Mouse (Mus musculus) naive thymus-derived CD4-positive, alpha-beta T cell, adult 2 months (primary cell): ENCODE data around the gene Tm9sf3.

Experiments
- DNase-seq: peaks from one replicate; pipeline ENCODE4 v3.0.0-alpha.2; 2011; ENCODE audit warnings: low read depth

Tm9sf3 gene

GRCm38 (mm10) chr19:41262712-41263629 lies 826 bp downstream of the Tm9sf3 start:
- DNase-seq = peak; percentile 75

- no peak for DNase-seq
Observed at GRCm38 (mm10) chr19:41260736-41261135, 3.1 kb downstream of the Tm9sf3 start.

DNA sequence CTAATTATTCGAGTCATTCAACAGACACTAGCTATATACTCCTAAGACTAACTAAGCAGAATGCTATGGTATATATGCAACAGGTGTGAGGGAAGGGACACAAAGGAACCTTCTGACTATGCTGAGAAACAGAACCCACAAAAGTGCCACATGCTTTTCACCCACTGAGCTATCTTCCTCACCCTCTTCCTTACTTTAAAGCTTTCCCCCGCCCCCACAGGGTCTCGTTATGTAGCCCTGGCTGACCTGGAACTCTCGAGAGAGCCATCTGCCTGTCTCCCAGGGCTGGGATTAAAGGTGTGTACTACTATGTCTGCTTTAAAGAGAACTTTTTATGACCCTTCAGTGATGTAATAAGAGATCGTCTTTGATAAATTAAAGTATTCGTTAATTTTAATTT lies 4.5 kb downstream of the Tm9sf3 start:
- no peak for DNase-seq

DNA sequence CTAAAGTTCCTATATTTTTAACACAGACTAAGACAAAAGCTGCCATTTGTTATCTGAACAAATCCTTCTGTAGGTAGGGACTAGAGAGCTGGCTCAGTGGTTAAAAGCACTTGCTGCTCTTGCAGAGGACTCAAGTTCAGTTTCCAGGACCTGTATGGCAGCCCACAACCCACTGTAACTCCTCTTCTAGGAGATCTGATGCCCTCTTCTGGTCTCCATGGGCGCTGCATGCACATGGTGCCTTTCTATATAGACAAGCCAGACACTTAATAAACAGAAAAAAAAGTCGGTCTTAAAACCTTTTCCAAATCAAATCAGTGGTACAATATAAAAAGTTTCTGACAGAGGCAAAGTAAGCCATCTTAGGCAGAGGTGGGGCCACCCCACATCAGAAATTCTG lies 5.1 kb downstream of the Tm9sf3 start:
- DNase-seq = peak; percentile 81

GRCm38 (mm10) chr19:41254584-41254983 lies 9.2 kb downstream of the Tm9sf3 start:
- no peak for DNase-seq

- DNase-seq = no peak
Observed at GRCm38 (mm10) chr19:41248968-41249367, 14.8 kb downstream of the Tm9sf3 start.

DNA sequence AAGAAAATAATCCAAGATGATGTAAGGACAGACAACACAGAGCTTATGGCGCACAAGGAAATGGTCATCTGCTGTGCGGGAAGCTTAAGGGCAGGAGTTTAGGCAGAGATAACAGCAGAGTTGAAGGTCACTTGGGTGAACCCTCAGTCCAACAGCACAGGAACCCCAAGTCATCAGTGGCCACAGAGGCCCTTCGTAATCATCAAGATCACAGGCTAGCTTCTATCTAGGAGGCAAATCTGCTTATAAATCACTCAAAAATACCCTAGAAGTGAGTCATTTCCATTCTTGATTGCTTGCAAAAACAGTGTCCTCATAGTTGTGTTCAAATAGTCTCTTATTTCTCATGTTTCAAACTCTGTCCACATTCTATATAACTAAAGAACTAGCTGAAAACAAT lies 15.5 kb downstream of the Tm9sf3 start:
- no peak for DNase-seq

GRCm38 (mm10) chr19:41246271-41246670 lies 17.5 kb downstream of the Tm9sf3 start:
- DNase-seq = no peak

DNA sequence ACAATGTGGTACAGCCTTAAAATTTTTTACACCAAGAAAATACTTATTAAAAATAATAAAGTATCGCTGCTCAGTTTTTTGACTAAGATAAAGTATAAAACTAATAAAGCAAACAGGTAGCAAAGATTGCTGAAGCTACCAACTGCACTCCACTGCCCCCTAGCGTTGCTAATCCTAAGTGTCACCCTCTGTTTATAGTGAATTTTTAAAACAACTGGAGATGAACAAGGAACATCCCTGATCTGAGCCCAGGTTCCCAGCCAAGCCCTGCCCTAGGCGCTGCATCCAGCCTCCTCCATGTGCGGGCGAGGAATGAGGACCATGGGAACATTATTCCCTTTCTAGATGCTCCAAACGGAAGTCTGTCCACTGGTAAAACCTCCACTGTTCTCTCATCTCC lies 19.2 kb downstream of the Tm9sf3 start:
- peak; percentile 68 for DNase-seq

DNA sequence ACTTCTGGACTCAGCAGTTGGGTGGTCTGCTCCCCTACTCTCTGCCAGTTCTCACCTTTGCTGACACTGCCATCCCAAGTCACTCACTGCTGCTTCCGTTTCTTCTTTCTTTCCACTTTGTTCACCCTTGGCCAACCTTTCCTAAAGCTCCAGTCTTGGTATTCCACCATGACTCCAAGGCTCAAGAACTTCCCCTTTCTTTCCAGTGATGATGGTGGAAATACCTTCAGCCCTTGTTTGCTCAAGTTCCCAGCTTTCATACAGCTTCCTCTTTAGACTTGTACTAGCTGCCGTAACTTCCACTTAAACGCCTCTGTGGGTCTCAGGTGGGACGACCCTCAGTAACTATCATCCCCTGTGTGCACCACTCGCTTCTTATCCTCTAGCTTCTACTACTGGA lies 21.8 kb downstream of the Tm9sf3 start:
- no peak for DNase-seq

DNA sequence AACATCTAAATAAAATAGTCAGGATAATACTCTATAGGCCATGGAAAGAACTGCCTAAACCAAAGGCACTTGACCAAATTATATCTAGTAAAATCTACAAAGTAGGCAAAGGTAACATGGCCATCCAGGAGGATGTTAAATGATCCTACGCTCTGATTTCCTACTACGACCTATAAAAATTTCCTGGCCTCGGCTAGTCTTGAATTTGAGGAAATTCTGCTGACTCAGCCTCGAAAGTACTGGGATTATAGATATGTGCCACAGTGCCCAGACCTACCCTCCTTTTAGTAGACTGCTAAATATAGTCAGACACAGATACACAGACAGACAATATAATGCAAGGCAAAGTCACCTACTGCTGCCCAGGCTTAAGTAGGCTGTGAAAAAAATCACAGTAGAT lies 30.1 kb downstream of the Tm9sf3 start:
- no peak for DNase-seq

DNA sequence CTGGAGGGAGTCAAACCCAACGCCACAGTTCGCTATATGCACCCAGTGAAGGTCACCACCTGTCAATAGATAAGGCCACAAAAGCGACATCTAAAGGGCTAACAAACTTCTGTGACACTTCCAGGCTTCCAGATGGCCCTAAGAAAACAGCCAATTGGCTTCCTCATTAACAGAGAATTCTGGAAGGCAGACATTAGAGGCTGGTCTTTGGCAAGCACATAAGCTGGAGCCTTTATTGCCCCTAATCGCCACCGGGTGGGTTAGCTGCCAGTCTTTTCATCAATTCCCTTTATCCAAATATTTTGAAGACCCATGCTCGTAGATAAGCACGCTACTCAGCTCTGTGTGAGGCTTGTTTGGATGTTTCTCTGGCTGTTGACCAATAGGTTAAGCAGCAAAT lies 55.5 kb downstream of the Tm9sf3 start:
- DNase-seq = no peak

DNA sequence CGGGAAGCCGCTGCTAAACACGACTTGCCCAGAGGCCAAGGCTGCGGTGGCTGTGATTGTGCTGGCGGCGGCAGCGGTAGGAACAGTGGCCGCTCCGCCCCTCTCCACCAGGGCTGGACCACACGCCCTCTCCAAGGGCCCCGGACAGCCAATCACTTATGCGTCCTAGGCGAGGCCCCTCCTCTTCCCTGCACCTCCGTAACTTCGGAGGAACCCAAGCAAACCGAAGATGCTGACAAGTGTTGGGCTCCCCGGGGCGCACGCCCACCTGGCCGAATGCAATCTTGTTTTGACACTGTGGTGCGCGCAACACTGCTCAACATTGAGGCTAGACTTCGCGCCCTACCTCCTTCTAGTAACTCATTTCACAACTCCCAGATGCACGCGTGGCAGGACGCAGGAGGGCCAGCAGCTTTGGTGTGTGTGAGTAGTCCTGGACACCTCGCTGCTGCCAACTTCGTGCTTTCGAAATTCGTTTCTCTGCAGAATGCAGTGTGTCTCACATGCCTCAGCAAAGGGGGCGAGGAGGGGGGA lies 56.9 kb downstream of the Tm9sf3 start, which contains the start of gene Tll2:
Gene Tll2, minus strand, starts transcription at position 25 of the 534 bp plus-strand sequence.
- peak; percentile 28 for DNase-seq

DNA sequence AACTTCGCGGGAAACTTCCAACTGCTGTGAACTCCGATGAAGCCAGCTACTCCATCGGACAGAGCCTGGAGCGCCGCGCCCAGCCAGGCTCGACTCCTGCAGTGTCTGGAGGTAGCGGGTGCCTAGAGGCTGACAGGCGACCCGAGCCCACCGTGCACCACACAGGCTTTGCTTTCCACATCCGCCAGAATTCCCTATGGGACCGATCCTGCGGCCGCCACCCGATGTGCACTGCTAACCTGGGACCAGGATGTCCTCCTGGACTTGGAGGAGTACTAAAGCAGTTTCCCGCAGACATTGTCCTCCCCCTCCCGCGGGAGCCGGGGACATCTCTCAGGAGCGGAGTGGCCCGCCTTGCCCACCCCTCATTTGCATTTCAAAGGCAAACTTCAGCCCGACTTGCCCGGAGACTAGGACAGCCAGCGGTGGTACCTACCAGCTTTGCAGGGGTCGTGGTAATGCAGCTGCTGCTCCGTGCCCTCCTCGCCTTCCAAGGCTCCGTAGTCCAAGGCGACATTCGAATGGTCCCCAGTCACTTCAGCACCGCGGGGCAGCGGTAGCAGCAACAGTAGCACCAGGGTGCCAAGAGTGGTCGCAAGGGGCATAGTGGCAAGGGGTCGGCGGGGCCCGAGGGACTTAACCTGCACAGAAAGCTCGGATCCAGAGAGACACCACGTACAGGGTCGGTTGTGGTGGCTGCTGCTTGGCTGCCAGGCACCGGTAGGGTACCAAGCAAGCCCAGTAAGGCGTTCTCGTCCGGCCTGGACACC lies 57.6 kb downstream of the Tm9sf3 start:
- DNase-seq = no peak

- DNase-seq = no peak
Observed at GRCm38 (mm10) chr19:41204159-41205081, 59.4 kb downstream of the Tm9sf3 start.

- DNase-seq = no peak
Observed at GRCm38 (mm10) chr19:41197606-41198005, 66.2 kb downstream of the Tm9sf3 start.

GRCm38 (mm10) chr19:41193379-41193778 lies 70.4 kb downstream of the Tm9sf3 start:
- no peak for DNase-seq

DNA sequence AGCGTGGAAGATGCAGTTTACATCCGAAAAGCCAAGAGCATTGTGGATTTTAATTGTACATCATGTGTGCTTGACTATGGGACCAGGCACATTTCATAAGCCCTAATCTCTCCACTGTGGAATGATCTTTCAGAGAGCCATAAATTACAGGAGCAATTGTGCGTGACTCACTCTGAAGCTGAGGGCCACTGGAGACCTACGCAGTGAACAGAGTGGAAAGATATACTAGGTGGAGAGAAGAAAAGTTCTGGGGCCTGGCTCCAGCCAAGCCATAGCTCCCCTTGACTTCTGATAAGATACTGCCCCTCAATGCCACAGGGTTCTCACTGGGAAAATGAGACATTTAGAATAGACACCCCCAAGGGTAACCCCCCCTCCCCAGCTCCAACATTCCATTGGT lies 70.8 kb downstream of the Tm9sf3 start:
- DNase-seq = no peak

DNA sequence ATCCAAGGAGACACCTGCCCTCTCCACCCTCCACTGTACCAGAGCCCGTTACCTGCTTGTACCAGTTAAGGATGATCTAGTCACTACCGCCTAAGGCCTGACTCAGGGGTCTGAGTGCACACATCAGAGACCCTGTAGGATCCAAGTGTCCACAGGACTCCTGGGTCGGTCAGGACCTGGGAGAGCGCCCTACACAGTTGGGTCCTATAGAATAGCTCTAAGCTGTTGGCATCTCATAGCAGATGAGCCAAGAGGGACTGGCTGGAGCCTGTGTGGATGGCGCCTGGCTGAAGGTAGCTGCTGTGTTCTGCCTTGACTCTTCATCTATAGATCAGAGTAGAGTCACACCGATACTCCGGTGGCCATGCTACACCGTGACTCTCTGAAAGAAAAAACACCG lies 72.1 kb downstream of the Tm9sf3 start:
- DNase-seq = no peak

DNA sequence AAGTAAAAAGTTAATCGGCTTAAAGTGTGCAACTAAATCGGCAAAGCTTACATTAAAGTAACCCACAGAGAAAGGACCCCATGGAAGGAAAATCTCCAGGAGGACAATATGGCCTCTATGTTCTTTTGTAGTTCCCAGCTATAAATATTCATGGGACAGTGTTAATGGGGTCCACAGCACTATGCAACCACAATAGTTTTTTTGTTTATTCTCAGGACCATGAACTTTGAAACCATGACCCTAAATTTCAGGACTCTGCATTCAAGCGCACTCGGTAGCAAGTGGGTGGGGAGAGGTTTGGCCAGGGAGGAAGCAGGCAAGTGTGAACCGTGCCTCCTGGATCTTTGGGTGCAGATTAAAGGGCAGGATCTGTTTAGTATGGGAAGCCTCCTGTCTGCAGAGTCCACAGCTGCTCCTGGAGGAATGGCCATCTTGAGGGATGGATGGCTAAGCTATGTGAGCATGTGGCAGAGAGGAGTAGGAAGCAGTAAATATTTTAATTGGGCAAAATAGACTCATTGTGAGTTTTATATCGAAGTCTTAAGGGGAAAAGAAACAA lies 72.8 kb downstream of the Tm9sf3 start:
- no peak for DNase-seq

GRCm38 (mm10) chr19:41177331-41177730 lies 86.5 kb downstream of the Tm9sf3 start:
- no peak for DNase-seq
